Mouse (Mus musculus): ENCODE measurements around the gene Dnajb12. TPM values are rescaled to one million over a fixed set of nuclear protein-coding genes. Genes with fewer than 3 reads are reported as not detected.

Dnajb12 gene
- polyA plus RNA-seq, 1 experiment from 2014 or later = 20.7 TPM

- 4% methylated on average over 14 of the region's 14 CpGs for WGBS
- H3K4me2 ChIP-seq = peak overlapping the region; percentile 44
- no peak for ATAC-seq (ENCODE audit: insufficient number of reproducible peaks, insufficient read depth, low FRiP score, low TSS enrichment, low read depth)
- H3K4me3 ChIP-seq = no peak overlapping the region
- H3K4me1 ChIP-seq = peaks cover 53% of the 10 kb centered on the region
- H3K9me3 ChIP-seq = no peaks in the 10 kb centered on the region
- no peaks in the 10 kb centered on the region for H3K27me3 ChIP-seq
- peak overlapping the region; percentile 83 for H3K27ac ChIP-seq
- no peak overlapping the region for H3K9ac ChIP-seq
- H3K36me3 ChIP-seq = no peaks in the 10 kb centered on the region
Measured at GRCm38 (mm10) chr10:59909357-59909847, 30.0 kb downstream of the Dnajb12 start.

- ATAC-seq (ENCODE audit: insufficient number of reproducible peaks, insufficient read depth, low FRiP score, low TSS enrichment, low read depth) = no peak
- Histone ChIP-seq H3K4me3 (no peak overlapping the region), H3K4me1 (peaks cover 58% of the 10 kb centered on the region), H3K9ac (peak overlapping the region; percentile 56; the same call in 1 of the 2 replicates), H3K27me3 (no peaks in the 10 kb centered on the region), H3K27ac (no peak overlapping the region), H3K9me3 (no peaks in the 10 kb centered on the region), H3K36me3 (no peaks in the 10 kb centered on the region), H3K4me2 (peak overlapping the region; percentile 51)
- WGBS = 19% methylated on average over 6 of the region's 6 CpGs
Measured at GRCm38 (mm10) chr10:59911091-59911490, 31.7 kb downstream of the Dnajb12 start.

GRCm38 (mm10) chr10:59911561-59912198, 32.3 kb downstream of the Dnajb12 start:
- Histone ChIP-seq H3K27me3 (no peaks in the 10 kb centered on the region), H3K4me2 (peak overlapping the region; percentile 51), H3K9ac (peak overlapping the region; percentile 56), H3K4me1 (peaks cover 64% of the 10 kb centered on the region), H3K36me3 (no peaks in the 10 kb centered on the region), H3K4me3 (peak overlapping the region; percentile 15), H3K9me3 (no peaks in the 10 kb centered on the region), H3K27ac (no peak overlapping the region; the same call in 1 of the 2 replicates)
- ATAC-seq (ENCODE audit: insufficient number of reproducible peaks, insufficient read depth, low FRiP score, low TSS enrichment, low read depth) = no peak
- 4% methylated on average over 25 of the region's 25 CpGs for WGBS

- Histone ChIP-seq H3K27me3 (no peaks in the 10 kb centered on the region), H3K4me2 (no peak overlapping the region), H3K27ac (peak overlapping the region; percentile 78; the same call in 1 of the 2 replicates), H3K36me3 (no peaks in the 10 kb centered on the region), H3K9me3 (no peaks in the 10 kb centered on the region), H3K4me1 (peaks cover 56% of the 10 kb centered on the region), H3K4me3 (no peak overlapping the region), H3K9ac (no peak overlapping the region)
- 88% methylated on average over 8 of the region's 8 CpGs for WGBS
- no peak for ATAC-seq (ENCODE audit: insufficient number of reproducible peaks, insufficient read depth, low FRiP score, low TSS enrichment, low read depth)
Measured at GRCm38 (mm10) chr10:59915196-59915962, 36.0 kb downstream of the Dnajb12 start.

- no peaks in the 10 kb centered on the region for H3K27me3 ChIP-seq
- H3K4me1 ChIP-seq = peaks cover 56% of the 10 kb centered on the region
- peak overlapping the region; percentile 55; the same call in 1 of the 2 replicates for H3K9ac ChIP-seq
- H3K4me2 ChIP-seq = peak overlapping the region; percentile 66
- WGBS = 6% methylated on average over 4 of the region's 4 CpGs
- H3K27ac ChIP-seq = peak overlapping the region; percentile 78
- H3K4me3 ChIP-seq = peak overlapping the region; percentile 37
- H3K36me3 ChIP-seq = no peaks in the 10 kb centered on the region
- no peak for ATAC-seq (ENCODE audit: insufficient number of reproducible peaks, insufficient read depth, low FRiP score, low TSS enrichment, low read depth)
- H3K9me3 ChIP-seq = no peaks in the 10 kb centered on the region
Measured at GRCm38 (mm10) chr10:59916159-59916558, 36.8 kb downstream of the Dnajb12 start.

GRCm38 (mm10) chr10:59916649-59917048, 37.3 kb downstream of the Dnajb12 start:
- H3K4me2 ChIP-seq = peak overlapping the region; percentile 66
- H3K36me3 ChIP-seq = no peaks in the 10 kb centered on the region
- H3K9me3 ChIP-seq = no peaks in the 10 kb centered on the region
- ATAC-seq (ENCODE audit: insufficient number of reproducible peaks, insufficient read depth, low FRiP score, low TSS enrichment, low read depth) = peak; percentile 81
- WGBS = under 1% methylated on average over 10 of the region's 10 CpGs
- H3K27ac ChIP-seq = peak overlapping the region; percentile 78
- H3K4me1 ChIP-seq = peaks cover 56% of the 10 kb centered on the region
- no peaks in the 10 kb centered on the region for H3K27me3 ChIP-seq
- peak overlapping the region; percentile 37 for H3K4me3 ChIP-seq
- H3K9ac ChIP-seq = peak overlapping the region; percentile 55

GRCm38 (mm10) chr10:59918111-59918510, 38.8 kb downstream of the Dnajb12 start:
- Histone ChIP-seq H3K9me3 (no peaks in the 10 kb centered on the region), H3K27me3 (no peaks in the 10 kb centered on the region), H3K4me1 (peaks cover 47% of the 10 kb centered on the region), H3K4me2 (no peak overlapping the region), H3K27ac (no peak overlapping the region), H3K36me3 (no peaks in the 10 kb centered on the region), H3K9ac (no peak overlapping the region), H3K4me3 (no peak overlapping the region)
- 90% methylated on average over 4 of the region's 4 CpGs for WGBS
- ATAC-seq (ENCODE audit: insufficient number of reproducible peaks, insufficient read depth, low FRiP score, low TSS enrichment, low read depth) = no peak

GRCm38 (mm10) chr10:59919494-59920181, 40.3 kb downstream of the Dnajb12 start:
- H3K4me3 ChIP-seq = no peak overlapping the region
- no peak overlapping the region for H3K4me2 ChIP-seq
- H3K36me3 ChIP-seq = no peaks in the 10 kb centered on the region
- 38% methylated on average over 15 of the region's 15 CpGs for WGBS
- peaks cover 52% of the 10 kb centered on the region for H3K4me1 ChIP-seq
- no peaks in the 10 kb centered on the region for H3K27me3 ChIP-seq
- H3K9me3 ChIP-seq = no peaks in the 10 kb centered on the region
- peak overlapping the region; percentile 27; the same call in 1 of the 2 replicates for H3K9ac ChIP-seq
- H3K27ac ChIP-seq = peak overlapping the region; percentile 92
- no peak for ATAC-seq (ENCODE audit: insufficient number of reproducible peaks, insufficient read depth, low FRiP score, low TSS enrichment, low read depth)

- Histone ChIP-seq H3K4me1 (peaks cover 52% of the 10 kb centered on the region), H3K27ac (peak overlapping the region; percentile 92), H3K9me3 (no peaks in the 10 kb centered on the region), H3K4me2 (peak overlapping the region; percentile 78), H3K4me3 (peak overlapping the region; percentile 44), H3K36me3 (no peaks in the 10 kb centered on the region), H3K9ac (peak overlapping the region; percentile 66; the same call in 1 of the 2 replicates), H3K27me3 (no peaks in the 10 kb centered on the region)
- no peak for ATAC-seq (ENCODE audit: insufficient number of reproducible peaks, insufficient read depth, low FRiP score, low TSS enrichment, low read depth)
- 19% methylated on average over 7 of the region's 7 CpGs for WGBS
Measured at GRCm38 (mm10) chr10:59920485-59920809, 41.1 kb downstream of the Dnajb12 start.

GRCm38 (mm10) chr10:59920810-59921681, 41.7 kb downstream of the Dnajb12 start:
- ATAC-seq (ENCODE audit: insufficient number of reproducible peaks, insufficient read depth, low FRiP score, low TSS enrichment, low read depth) = peak; percentile 57
- Histone ChIP-seq H3K4me1 (peaks cover 47% of the 10 kb centered on the region), H3K9me3 (no peaks in the 10 kb centered on the region), H3K9ac (peak overlapping the region; percentile 66), H3K4me3 (peak overlapping the region; percentile 44), H3K36me3 (no peaks in the 10 kb centered on the region), H3K27ac (peak overlapping the region; percentile 92), H3K27me3 (no peaks in the 10 kb centered on the region), H3K4me2 (peak overlapping the region; percentile 78)
- WGBS = 3% methylated on average over 33 of the region's 33 CpGs

- 79% methylated on average over 2 of the region's 2 CpGs for WGBS
- H3K27me3 ChIP-seq = no peaks in the 10 kb centered on the region
- no peak overlapping the region for H3K9ac ChIP-seq
- peaks cover 37% of the 10 kb centered on the region for H3K4me1 ChIP-seq
- H3K4me3 ChIP-seq = no peak overlapping the region
- H3K9me3 ChIP-seq = no peaks in the 10 kb centered on the region
- no peaks in the 10 kb centered on the region for H3K36me3 ChIP-seq
- no peak for ATAC-seq (ENCODE audit: insufficient number of reproducible peaks, insufficient read depth, low FRiP score, low TSS enrichment, low read depth)
- no peak overlapping the region for H3K27ac ChIP-seq
- no peak overlapping the region for H3K4me2 ChIP-seq
Measured at GRCm38 (mm10) chr10:59923493-59923892, 44.1 kb downstream of the Dnajb12 start.
